Mouse (Mus musculus) liver, embryonic 13.5 days (tissue): ENCODE results near the gene Armc7. TPM values are rescaled to one million over a fixed set of nuclear protein-coding genes. Genes with fewer than 3 reads are reported as not detected.

ENCODE experiments used
- ATAC-seq: fragments of 200-750 bp; cut with Nextera tagmentation; 2 replicates; pipeline ENCODE4 v1.8.0; 2017; ENCODE audit warnings: low read depth, mild to moderate bottlenecking, moderate number of reproducible peaks, moderate library complexity
- DNase-seq: peaks from one replicate; pipeline ENCODE4 v3.0.0; 2022
- H3K27ac ChIP-seq: fragments of 300-500 bp; sonication (generic); 2 replicates; pipeline ENCODE4 v1.5.1; 2015; ENCODE audit warnings: moderate library complexity, mild to moderate bottlenecking, inconsistent platforms
- H3K27me3 ChIP-seq: fragments of 300-500 bp; sonication (generic); 2 replicates; pipeline ENCODE4 v1.6.1; 2015; ENCODE audit warnings: mild to moderate bottlenecking, inconsistent platforms
- H3K36me3 ChIP-seq: fragments of 300-500 bp; sonication (generic); 2 replicates; pipeline ENCODE4 v1.6.1; 2015; ENCODE audit warnings: mild to moderate bottlenecking, inconsistent platforms
- H3K4me1 ChIP-seq: fragments of 300-500 bp; sonication (generic); replicated peaks from 2 replicates; pipeline ENCODE4 v1.6.1; 2015; ENCODE audit warnings: inconsistent platforms
- H3K4me2 ChIP-seq: fragments of 300-500 bp; sonication (generic); 2 replicates; pipeline ENCODE4 v1.6.1; 2015; ENCODE audit warnings: inconsistent platforms, mild to moderate bottlenecking, moderate library complexity
- H3K4me3 ChIP-seq: fragments of 300-500 bp; sonication (generic); replicated peaks from 2 replicates; pipeline ENCODE4 v1.5.1; 2015; ENCODE audit warnings: mild to moderate bottlenecking, inconsistent platforms
- H3K9ac ChIP-seq: fragments of 300-500 bp; sonication (generic); 2 replicates; pipeline ENCODE4 v1.6.1; 2015; ENCODE audit warnings: mild to moderate bottlenecking, inconsistent platforms
- H3K9me3 ChIP-seq: fragments of 300-500 bp; sonication (generic); replicated peaks from 2 replicates; pipeline ENCODE4 v1.6.1; 2016; ENCODE audit warnings: inconsistent platforms
- WGBS: fragments of 180-500 bp; shearing (Covaris S2); methylation state at CpG from one replicate; pipeline ENCODE4 v1.1.7; 2015; ENCODE audit not compliant: insufficient replicate concordance; 5-methylcytosine and 5-hydroxymethylcytosine counted together
- polyA plus RNA-seq: library from polyadenylated mRNA; unstranded; fragments of >200 nt; fragmentation: Nextera tagmentation; extraction: Ambion mirVana; gene quantifications from 2 replicates; pipeline ENCODE4 v1.2.1, GENCODE M21; 2015

The Armc7 gene
- polyA plus RNA-seq, 1 experiment from 2014 or later: 3.2 TPM

DNA sequence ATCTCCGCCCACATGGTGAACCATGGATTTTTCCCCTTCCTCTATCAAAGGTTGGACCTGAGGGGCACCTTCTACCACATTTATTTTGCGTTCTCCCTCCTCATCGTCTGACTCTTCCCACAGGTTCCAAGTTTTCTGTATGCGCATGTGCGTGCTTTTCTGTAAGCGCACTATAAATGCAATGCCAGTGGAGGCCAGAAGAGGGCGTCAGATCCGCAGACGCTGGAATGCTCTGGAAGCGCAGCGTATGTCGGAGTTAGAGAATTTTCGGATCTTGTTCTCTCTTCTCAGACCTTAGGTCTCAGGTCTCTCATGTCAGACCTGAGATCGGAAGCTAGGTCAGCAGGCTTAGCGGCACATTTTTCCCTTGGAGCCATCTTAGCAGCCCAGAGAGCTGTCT, 19.8 kb upstream of the Armc7 start:
- no peak overlapping the region for H3K9ac ChIP-seq
- H3K27ac ChIP-seq: no peak overlapping the region
- ATAC-seq (no peak), DNase-seq (no peak)
- H3K9me3 ChIP-seq: 0 out of 2 replicates have a peak, but pooled peaks cover 3% of the 10 kb centered on the region
- 80% methylated on average over 15 of the region's 15 CpGs for WGBS
- H3K36me3 ChIP-seq: no peaks in the 10 kb centered on the region
- no peak overlapping the region for H3K4me3 ChIP-seq
- H3K4me1 ChIP-seq: peaks cover 14% of the 10 kb centered on the region
- no peaks in the 10 kb centered on the region for H3K27me3 ChIP-seq
- no peak overlapping the region for H3K4me2 ChIP-seq

GRCm38 (mm10) chr11:115456182-115456581, 19.3 kb upstream of the Armc7 start:
- WGBS: 77% methylated on average over 5 of the region's 5 CpGs

DNA sequence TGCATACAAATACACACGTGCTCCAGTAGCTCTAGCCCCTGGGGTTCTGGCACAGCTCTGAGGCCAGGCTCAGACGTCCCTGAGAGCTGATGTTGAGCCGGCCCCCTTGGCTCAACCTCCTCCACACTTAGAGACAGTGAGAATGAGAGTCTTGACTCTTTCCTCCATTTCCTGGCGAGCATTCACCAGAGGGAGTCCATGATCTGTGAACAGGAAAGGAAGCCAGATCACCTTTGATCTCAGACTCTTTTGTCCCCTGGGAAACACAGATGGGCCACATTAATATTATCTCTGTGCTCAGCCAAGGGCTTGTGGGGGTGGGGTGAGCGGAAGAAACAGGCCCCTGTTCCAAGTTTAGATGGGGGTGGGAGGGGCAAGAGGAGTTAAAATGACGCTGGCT, 18.1 kb upstream of the Armc7 start:
- no peak overlapping the region for H3K4me3 ChIP-seq
- no peak overlapping the region for H3K4me2 ChIP-seq
- peaks cover 14% of the 10 kb centered on the region for H3K4me1 ChIP-seq
- ATAC-seq (no peak), DNase-seq (no peak)
- H3K36me3 ChIP-seq: no peaks in the 10 kb centered on the region
- 25% methylated on average over 6 of the region's 6 CpGs for WGBS
- H3K27ac ChIP-seq: no peak overlapping the region
- peaks cover 5% of the 10 kb centered on the region; the same call in 1 of the 2 replicates for H3K27me3 ChIP-seq
- 0 out of 2 replicates have a peak, but pooled peaks cover 3% of the 10 kb centered on the region for H3K9me3 ChIP-seq
- no peak overlapping the region for H3K9ac ChIP-seq

More at GRCm38 (mm10) chr11:115456182-115456581, 19.3 kb upstream of the Armc7 start:
- H3K4me2 ChIP-seq: no peak overlapping the region
- H3K27me3 ChIP-seq: no peaks in the 10 kb centered on the region
- no peaks in the 10 kb centered on the region for H3K36me3 ChIP-seq
- no peak for ATAC-seq
- H3K4me3 ChIP-seq: no peak overlapping the region
- no peak for DNase-seq
- H3K9me3 ChIP-seq: 0 out of 2 replicates have a peak, but pooled peaks cover 3% of the 10 kb centered on the region
- H3K4me1 ChIP-seq: peaks cover 14% of the 10 kb centered on the region
- H3K9ac ChIP-seq: no peak overlapping the region
- H3K27ac ChIP-seq: no peak overlapping the region

- Histone ChIP-seq H3K27ac (no peak overlapping the region), H3K4me3 (no peak overlapping the region), H3K4me1 (peaks cover 8% of the 10 kb centered on the region), H3K36me3 (no peaks in the 10 kb centered on the region), H3K9me3 (no peaks in the 10 kb centered on the region), H3K4me2 (no peak overlapping the region), H3K9ac (no peak overlapping the region), H3K27me3 (peaks cover 12% of the 10 kb centered on the region; the same call in 1 of the 2 replicates)
- 20% methylated on average over 8 of the region's 8 CpGs for WGBS
- DNase-seq: no peak
- no peak for ATAC-seq
Observed at GRCm38 (mm10) chr11:115460976-115461375, 14.5 kb upstream of the Armc7 start.

DNA sequence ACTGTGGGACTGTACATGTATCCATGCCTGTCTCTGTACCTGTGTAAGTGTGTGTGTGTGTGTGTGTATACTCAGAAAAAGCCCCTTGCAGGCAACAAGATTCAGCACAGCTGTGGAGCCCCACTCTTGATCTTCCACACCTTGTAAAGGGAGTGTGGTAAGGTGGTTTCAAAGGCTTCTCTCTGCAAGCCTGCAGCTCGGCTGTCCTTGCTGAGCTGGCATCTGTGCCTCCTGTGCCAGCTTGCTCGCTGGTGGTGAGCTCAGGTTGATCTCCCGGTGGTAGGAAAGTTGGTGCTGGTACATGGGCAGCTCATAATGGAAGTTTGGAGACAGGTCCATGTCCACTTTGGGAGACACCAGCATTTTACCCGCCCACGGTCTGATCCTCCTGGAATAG, 13.6 kb upstream of the Armc7 start:
- ATAC-seq (no peak), DNase-seq (no peak)
- no peak overlapping the region for H3K4me3 ChIP-seq
- H3K27me3 ChIP-seq: peaks cover 16% of the 10 kb centered on the region; the same call in 1 of the 2 replicates
- no peak overlapping the region for H3K4me2 ChIP-seq
- whole genome bisulfite sequencing: 52% methylated on average over 5 of the region's 5 CpGs
- H3K27ac ChIP-seq: no peak overlapping the region
- H3K36me3 ChIP-seq: no peaks in the 10 kb centered on the region
- peaks cover 8% of the 10 kb centered on the region for H3K4me1 ChIP-seq
- no peaks in the 10 kb centered on the region for H3K9me3 ChIP-seq
- H3K9ac ChIP-seq: no peak overlapping the region

- H3K9ac ChIP-seq: no peak within 1 kb of the TSS
- no peak within 1 kb of the TSS for H3K4me3 ChIP-seq
- no peak within 1 kb of the TSS for H3K27ac ChIP-seq
- H3K4me2 ChIP-seq: no peak within 1 kb of the TSS
- H3K4me1 ChIP-seq: peaks cover 7% of the 10 kb centered on the region
- no peaks in the 10 kb centered on the region for H3K9me3 ChIP-seq
- 64% methylated on average over 16 of the region's 16 CpGs for WGBS
- ATAC-seq (no peak), DNase-seq (no peak)
- peaks cover 19% of the 10 kb centered on the region; the same call in 1 of the 2 replicates for H3K27me3 ChIP-seq
- H3K36me3 ChIP-seq: no peaks in the 10 kb centered on the region
Observed at GRCm38 (mm10) chr11:115462243-115462891, 13.1 kb upstream of the Armc7 start, which contains the start of gene Slc16a5. Gene Slc16a5 (plus strand): TSS chr11:115462474.

- Histone ChIP-seq H3K4me1 (no peaks in the 10 kb centered on the region), H3K4me2 (no peak overlapping the region), H3K27ac (no peak overlapping the region), H3K9me3 (no peaks in the 10 kb centered on the region), H3K4me3 (no peak overlapping the region), H3K9ac (no peak overlapping the region), H3K36me3 (no peaks in the 10 kb centered on the region), H3K27me3 (peaks cover 21% of the 10 kb centered on the region; the same call in 1 of the 2 replicates)
- DNase-seq (no peak), ATAC-seq (no peak)
- WGBS: 57% methylated on average over 11 of the region's 11 CpGs
Observed at GRCm38 (mm10) chr11:115463397-115463796, 12.1 kb upstream of the Armc7 start.

GRCm38 (mm10) chr11:115464851-115465250, 10.6 kb upstream of the Armc7 start:
- H3K9me3 ChIP-seq: no peaks in the 10 kb centered on the region
- no peak overlapping the region for H3K4me3 ChIP-seq
- no peak for ATAC-seq
- H3K4me2 ChIP-seq: no peak overlapping the region
- peaks cover 21% of the 10 kb centered on the region; the same call in 1 of the 2 replicates for H3K27me3 ChIP-seq
- no peak overlapping the region for H3K9ac ChIP-seq
- no peaks in the 10 kb centered on the region for H3K36me3 ChIP-seq
- 69% methylated on average over 8 of the region's 8 CpGs for WGBS
- H3K27ac ChIP-seq: no peak overlapping the region
- H3K4me1 ChIP-seq: no peaks in the 10 kb centered on the region
- DNase-seq: no peak

DNA sequence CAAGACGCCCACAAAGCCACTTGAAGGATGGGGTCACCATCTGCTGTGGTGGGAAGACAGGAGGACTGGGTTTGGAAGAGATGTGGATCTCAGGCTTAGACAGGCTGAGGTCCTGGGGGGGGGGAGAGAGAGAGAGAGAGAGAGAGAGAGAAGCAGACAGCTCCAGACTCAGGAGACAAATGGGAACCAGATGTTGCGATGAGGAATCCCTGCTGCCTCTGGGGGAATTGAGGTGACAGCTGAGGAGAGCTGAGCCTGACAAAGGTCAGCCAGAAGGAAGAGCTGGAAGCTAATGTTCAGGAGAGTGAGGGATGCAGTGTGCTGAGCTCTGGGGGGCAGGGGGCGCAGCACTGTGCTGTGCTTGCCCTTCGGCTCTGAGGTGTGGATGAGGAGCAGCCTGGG, 8.2 kb upstream of the Armc7 start:
- WGBS: 50% methylated on average over 4 of the region's 4 CpGs
- H3K4me3 ChIP-seq: no peak overlapping the region
- ATAC-seq: no peak

GRCm38 (mm10) chr11:115472183-115472582, 3.3 kb upstream of the Armc7 start:
- H3K9ac ChIP-seq: no peak overlapping the region
- WGBS: 80% methylated on average over 7 of the region's 7 CpGs
- no peak overlapping the region for H3K4me2 ChIP-seq
- 0 out of 2 replicates have a peak, but pooled peaks cover 3% of the 10 kb centered on the region for H3K27me3 ChIP-seq
- H3K4me1 ChIP-seq: peaks cover 42% of the 10 kb centered on the region
- no peak overlapping the region for H3K27ac ChIP-seq
- no peaks in the 10 kb centered on the region; the same call in 1 of the 2 replicates for H3K9me3 ChIP-seq
- H3K4me3 ChIP-seq: no peak overlapping the region
- ATAC-seq (no peak), DNase-seq (no peak)
- no peaks in the 10 kb centered on the region for H3K36me3 ChIP-seq

More for the DNA sequence above, 8.2 kb upstream of the Armc7 start:
- Histone ChIP-seq H3K4me2 (no peak overlapping the region), H3K9me3 (no peaks in the 10 kb centered on the region; the same call in 1 of the 2 replicates), H3K4me1 (no peaks in the 10 kb centered on the region), H3K36me3 (no peaks in the 10 kb centered on the region), H3K9ac (no peak overlapping the region), H3K27ac (no peak overlapping the region), H3K27me3 (0 out of 2 replicates have a peak, but pooled peaks cover 17% of the 10 kb centered on the region)
- DNase-seq: no peak

DNA sequence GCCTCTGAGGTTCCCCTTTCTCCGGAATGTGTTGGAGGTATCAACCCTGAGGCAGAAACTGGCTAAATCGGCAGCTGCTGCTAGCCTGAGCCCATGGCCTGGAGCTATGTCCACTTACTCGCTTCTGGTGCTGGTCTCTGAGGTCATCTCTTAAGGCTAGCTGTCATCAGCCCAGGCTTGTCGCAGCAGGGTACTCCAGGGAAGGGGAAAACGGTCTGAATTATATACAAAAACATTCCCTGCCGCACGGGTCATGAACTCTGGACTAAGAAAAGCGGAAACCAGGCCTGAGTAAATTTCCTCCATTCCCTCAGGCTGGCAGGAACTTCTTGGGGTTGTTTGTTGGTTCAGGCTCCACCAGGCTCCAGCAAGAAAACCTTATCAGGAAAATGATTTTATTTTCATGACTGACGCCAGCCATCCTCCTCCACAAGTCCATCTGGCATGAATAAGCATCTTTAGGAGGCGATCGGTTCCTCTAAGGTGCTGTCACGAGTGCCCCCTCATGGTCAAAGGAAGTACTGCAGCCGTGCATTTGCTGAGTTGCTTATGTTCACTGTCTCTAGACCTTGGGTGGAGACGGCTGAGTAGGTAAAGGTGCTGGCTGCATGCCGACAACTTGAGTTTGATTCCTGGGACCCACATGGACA, 1.7 kb upstream of the Armc7 start:
- Histone ChIP-seq H3K4me3 (no peak overlapping the region), H3K36me3 (no peaks in the 10 kb centered on the region), H3K27ac (peak overlapping the region; percentile 78), H3K9ac (peak overlapping the region; percentile 30; the same call in 1 of the 2 replicates), H3K27me3 (no peaks in the 10 kb centered on the region), H3K4me1 (peaks cover 45% of the 10 kb centered on the region), H3K4me2 (peak overlapping the region; percentile 34), H3K9me3 (no peaks in the 10 kb centered on the region; the same call in 1 of the 2 replicates)
- ATAC-seq: peak; percentile 34
- WGBS: 25% methylated on average over 15 of the region's 15 CpGs
- peak; percentile 89 for DNase-seq
